Mouse (Mus musculus): ENCODE data around the gene Atf7. TPM values are rescaled to one million over a fixed set of nuclear protein-coding genes. Genes with fewer than 3 reads are reported as not detected.
"Not testable (repeated sequence)": the region's sequence is repeated elsewhere in the genome, so short reads cannot be mapped to it uniquely, and the experiment has no call there.

Gene Atf7
- 22.0 and 23.9 TPM in 2 replicates for polyA plus RNA-seq (2016; fragmentation: Nextera tagmentation; extraction: Ambion mirVana)

DNA sequence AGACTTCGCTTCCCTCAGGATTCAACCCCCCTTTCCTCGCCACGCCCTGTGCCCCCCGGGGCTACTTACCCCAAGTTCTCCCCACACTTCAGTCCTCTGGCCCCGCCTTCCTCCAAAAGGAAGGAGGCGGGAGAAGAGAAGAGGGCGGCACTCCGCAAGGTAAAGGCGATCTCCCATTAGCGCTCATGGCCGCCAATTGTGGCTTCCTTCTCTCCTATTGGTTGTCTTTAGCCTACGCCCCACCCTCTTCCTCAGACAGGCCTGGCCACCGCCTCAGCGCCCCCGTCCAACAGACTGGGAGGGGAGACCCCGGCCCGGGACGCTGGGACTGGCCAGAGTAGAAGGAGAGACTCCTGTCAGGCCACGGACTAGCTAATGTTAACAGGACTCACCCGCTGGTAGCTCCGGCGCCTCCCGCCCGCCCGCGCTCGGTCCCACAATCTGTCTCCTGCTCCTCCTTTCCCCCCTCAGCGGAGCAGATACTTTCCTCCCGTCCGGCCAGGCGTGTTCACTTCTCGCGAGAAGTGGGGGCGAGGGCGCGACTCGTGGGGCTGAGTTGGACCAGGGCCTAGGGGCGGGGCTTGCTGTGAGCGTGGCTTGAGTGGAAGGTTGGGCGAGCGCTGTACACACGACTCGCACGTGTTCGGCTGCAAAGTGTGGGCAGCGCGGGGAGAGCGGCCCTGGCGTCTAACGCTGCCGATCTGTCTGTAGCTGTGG lies at the start of gene Atf7, which contains the start of gene Gm28047:
TSS of gene Atf7 (minus strand) at position 495 of the 717 bp plus-strand sequence.
TSS of gene Gm28047 (minus strand) at position 98 of the 717 bp plus-strand sequence.
- peak within 1 kb of the TSS; percentile 64 for H3K4me2 ChIP-seq (replicated peaks)
- peaks cover 11% of the 10 kb centered on the region for H3K4me1 ChIP-seq
- under 1% methylated on average over 51 of the region's 51 CpGs for WGBS
- no peaks in the 10 kb centered on the region for H3K27me3 ChIP-seq (replicated peaks)
- peak within 1 kb of the TSS; percentile 62 for H3K4me3 ChIP-seq
- H3K9ac ChIP-seq = peak within 1 kb of the TSS; percentile 71
- peak; percentile 100 for ATAC-seq (ENCODE audit: low FRiP score, low read depth)
- peak within 1 kb of the TSS; percentile 91 for H3K27ac ChIP-seq
- H3K9me3 ChIP-seq = no peaks in the 10 kb centered on the region
- H3K36me3 ChIP-seq = no peaks in the 10 kb centered on the region

GRCm38 (mm10) chr15:102673548-102673947 lies 48.3 kb upstream of the Atf7 start:
- no peaks in the 10 kb centered on the region for H3K36me3 ChIP-seq
- H3K4me1 ChIP-seq = peaks cover 33% of the 10 kb centered on the region
- peak overlapping the region; percentile 74 for H3K4me2 ChIP-seq (replicated peaks)
- no peaks in the 10 kb centered on the region for H3K27me3 ChIP-seq (replicated peaks)
- 0 out of 2 replicates have a peak overlapping the region, but pooled peaks have one; percentile 7 for H3K4me3 ChIP-seq
- 4% methylated on average over 10 of the region's 10 CpGs for WGBS
- H3K9me3 ChIP-seq = no peaks in the 10 kb centered on the region
- peak; percentile 46 for ATAC-seq (ENCODE audit: low FRiP score, low read depth)
- H3K9ac ChIP-seq = no peak overlapping the region
- peak overlapping the region; percentile 54; the same call in 1 of the 2 replicates for H3K27ac ChIP-seq

GRCm38 (mm10) chr15:102672215-102673071 lies 47.2 kb upstream of the Atf7 start, which contains the start of gene Atp5g2:
TSS of gene Atp5g2 (minus strand) at chr15:102672352.
- Histone ChIP-seq H3K4me2 (replicated peaks) (peak within 1 kb of the TSS; percentile 74), H3K4me1 (peaks cover 33% of the 10 kb centered on the region), H3K4me3 (peak within 1 kb of the TSS; percentile 37), H3K36me3 (peaks cover 2% of the 10 kb centered on the region), H3K27ac (peak within 1 kb of the TSS; percentile 95), H3K27me3 (replicated peaks) (no peaks in the 10 kb centered on the region), H3K9ac (peak within 1 kb of the TSS; percentile 71), H3K9me3 (no peaks in the 10 kb centered on the region)
- 2% methylated on average over 37 of the region's 37 CpGs for WGBS
- peak; percentile 14; the same call in 1 of the 2 replicates for ATAC-seq (ENCODE audit: low FRiP score, low read depth)

- Histone ChIP-seq H3K4me3 (peak overlapping the region; percentile 37), H3K36me3 (peaks cover 9% of the 10 kb centered on the region), H3K4me1 (peaks cover 33% of the 10 kb centered on the region), H3K27ac (peak overlapping the region; percentile 95), H3K9ac (peak overlapping the region; percentile 71), H3K4me2 (replicated peaks) (peak overlapping the region; percentile 74), H3K9me3 (no peaks in the 10 kb centered on the region), H3K27me3 (replicated peaks) (no peaks in the 10 kb centered on the region)
- under 1% methylated on average over 32 of the region's 34 CpGs for WGBS
- peak; percentile 59 for ATAC-seq (ENCODE audit: low FRiP score, low read depth)
Observed at GRCm38 (mm10) chr15:102671721-102672214, 46.5 kb upstream of the Atf7 start.

GRCm38 (mm10) chr15:102670767-102671575 lies 45.7 kb upstream of the Atf7 start:
- ATAC-seq (ENCODE audit: low FRiP score, low read depth) = peak; percentile 83
- under 1% methylated on average over 53 of the region's 53 CpGs for WGBS
- H3K4me2 ChIP-seq (replicated peaks) = peak overlapping the region; percentile 74

GRCm38 (mm10) chr15:102670281-102670680 lies 45.0 kb upstream of the Atf7 start:
- Histone ChIP-seq H3K36me3 (peaks cover 22% of the 10 kb centered on the region), H3K4me3 (peak overlapping the region; percentile 75), H3K9ac (peak overlapping the region; percentile 94), H3K27me3 (replicated peaks) (no peaks in the 10 kb centered on the region), H3K4me2 (replicated peaks) (peak overlapping the region; percentile 67), H3K4me1 (peaks cover 33% of the 10 kb centered on the region), H3K27ac (peak overlapping the region; percentile 80; the same call in 1 of the 2 replicates), H3K9me3 (no peaks in the 10 kb centered on the region)
- no peak for ATAC-seq (ENCODE audit: low FRiP score, low read depth)
- WGBS = 10% methylated on average over 6 of the region's 6 CpGs

More at GRCm38 (mm10) chr15:102670767-102671575, 45.7 kb upstream of the Atf7 start:
- Histone ChIP-seq H3K4me1 (peaks cover 33% of the 10 kb centered on the region), H3K9ac (peak overlapping the region; percentile 94), H3K4me3 (peak overlapping the region; percentile 75), H3K27me3 (replicated peaks) (no peaks in the 10 kb centered on the region), H3K9me3 (no peaks in the 10 kb centered on the region), H3K27ac (peak overlapping the region; percentile 95), H3K36me3 (peaks cover 17% of the 10 kb centered on the region)

DNA sequence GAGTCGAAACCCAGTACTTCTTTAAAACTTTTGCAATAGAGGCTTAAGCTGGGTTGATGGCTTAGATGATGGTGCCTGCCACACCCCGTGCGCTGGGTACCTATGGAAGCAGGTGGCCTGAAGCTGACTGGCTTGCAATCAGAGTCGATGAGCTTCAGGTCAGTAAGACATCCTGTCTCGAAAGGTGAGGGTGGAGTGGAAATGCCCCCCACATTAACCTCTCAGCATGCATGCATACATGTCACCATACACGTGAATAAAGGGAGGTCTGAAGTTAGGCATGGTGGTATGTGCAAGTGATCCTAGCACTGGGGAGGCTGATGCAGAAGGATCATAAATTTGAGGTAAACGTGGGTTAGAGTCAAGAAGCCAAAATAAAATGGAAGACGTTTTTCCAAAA lies 44.3 kb upstream of the Atf7 start:
- no peaks in the 10 kb centered on the region for H3K27me3 ChIP-seq (replicated peaks)

DNA sequence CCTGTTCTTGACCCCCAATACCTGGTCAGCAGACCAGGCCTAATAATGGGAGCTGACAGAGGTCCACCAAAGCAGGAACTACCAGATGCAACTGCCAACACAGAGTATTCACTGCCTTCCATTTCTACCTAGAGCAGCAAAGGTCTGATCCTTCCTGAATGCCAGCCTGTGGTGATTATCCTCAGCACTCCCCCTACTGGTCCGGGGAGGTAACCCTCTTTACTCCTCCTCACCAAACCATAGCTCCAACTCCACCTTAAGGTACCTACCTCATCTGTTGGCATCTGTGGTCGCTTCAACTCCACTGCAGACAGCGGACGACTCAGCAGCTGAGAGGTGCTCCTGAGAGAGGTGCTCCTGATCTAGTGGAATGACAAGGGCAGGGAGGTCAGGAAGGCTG lies 40.2 kb upstream of the Atf7 start:
- Histone ChIP-seq H3K9me3 (no peaks in the 10 kb centered on the region), H3K4me1 (peaks cover 10% of the 10 kb centered on the region), H3K36me3 (peaks cover 62% of the 10 kb centered on the region), H3K9ac (no peak overlapping the region), H3K4me2 (replicated peaks) (no peak overlapping the region), H3K4me3 (no peak overlapping the region), H3K27me3 (replicated peaks) (no peaks in the 10 kb centered on the region), H3K27ac (no peak overlapping the region)
- ATAC-seq (ENCODE audit: low FRiP score, low read depth) = no peak
- WGBS = 62% methylated on average over 4 of the region's 4 CpGs

More for the DNA sequence above, 44.3 kb upstream of the Atf7 start:
- no peak for ATAC-seq (ENCODE audit: low FRiP score, low read depth)
- H3K27ac ChIP-seq = no peak overlapping the region
- 81% methylated on average over 8 of the region's 8 CpGs for WGBS
- no peak overlapping the region for H3K9ac ChIP-seq
- H3K4me1 ChIP-seq = peaks cover 33% of the 10 kb centered on the region
- H3K4me2 ChIP-seq (replicated peaks) = peak overlapping the region; percentile 67; the same call in 1 of the 2 replicates
- H3K4me3 ChIP-seq = no peak overlapping the region
- H3K9me3 ChIP-seq = no peaks in the 10 kb centered on the region
- H3K36me3 ChIP-seq = peaks cover 28% of the 10 kb centered on the region

DNA sequence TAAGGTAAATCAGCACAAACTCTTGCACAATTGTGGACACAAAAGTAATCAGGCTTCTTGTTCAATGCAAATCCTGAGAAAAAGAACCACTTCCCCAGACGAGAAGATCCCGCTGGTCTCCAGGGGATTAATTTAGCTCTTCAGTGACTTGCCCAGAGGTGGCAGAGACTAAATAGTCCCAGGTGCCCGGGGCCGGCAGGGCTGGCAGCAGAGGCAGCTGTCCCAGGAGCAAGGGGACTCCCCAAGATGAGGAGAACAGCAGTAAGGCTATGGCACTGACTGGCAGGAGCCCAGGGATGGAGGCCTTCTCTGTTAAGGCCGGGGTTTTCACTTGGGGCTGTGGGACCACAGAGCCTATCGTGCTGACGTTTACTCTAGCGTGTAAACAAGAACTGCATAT lies 38.6 kb upstream of the Atf7 start:
- WGBS = 93% methylated on average over 8 of the region's 8 CpGs
- no peaks in the 10 kb centered on the region for H3K4me1 ChIP-seq
- no peaks in the 10 kb centered on the region for H3K27me3 ChIP-seq (replicated peaks)
- no peak overlapping the region for H3K4me3 ChIP-seq
- no peak overlapping the region for H3K27ac ChIP-seq
- H3K36me3 ChIP-seq = peaks cover 71% of the 10 kb centered on the region
- no peaks in the 10 kb centered on the region for H3K9me3 ChIP-seq
- H3K4me2 ChIP-seq (replicated peaks) = no peak overlapping the region
- H3K9ac ChIP-seq = no peak overlapping the region
- ATAC-seq (ENCODE audit: low FRiP score, low read depth) = no peak

GRCm38 (mm10) chr15:102662601-102663000 lies 37.3 kb upstream of the Atf7 start:
- not testable (repeated sequence) for H3K4me3 ChIP-seq; H3K9me3 ChIP-seq; ATAC-seq (ENCODE audit: low FRiP score, low read depth); H3K27me3 ChIP-seq (replicated peaks); H3K4me2 ChIP-seq (replicated peaks); H3K27ac ChIP-seq; H3K4me1 ChIP-seq; H3K9ac ChIP-seq
- 83% methylated on average over 1 of the region's 2 CpGs for WGBS
- peaks cover 70% of the 10 kb centered on the region for H3K36me3 ChIP-seq

- no peaks in the 10 kb centered on the region for H3K27me3 ChIP-seq (replicated peaks)
- no peak overlapping the region for H3K4me3 ChIP-seq
- no peak overlapping the region for H3K27ac ChIP-seq
- ATAC-seq (ENCODE audit: low FRiP score, low read depth) = no peak
- H3K4me2 ChIP-seq (replicated peaks) = no peak overlapping the region
- H3K9me3 ChIP-seq = no peaks in the 10 kb centered on the region
- no peaks in the 10 kb centered on the region for H3K4me1 ChIP-seq
- H3K9ac ChIP-seq = no peak overlapping the region
- H3K36me3 ChIP-seq = peaks cover 26% of the 10 kb centered on the region
- WGBS = 73% methylated on average over 3 of the region's 3 CpGs
Observed at GRCm38 (mm10) chr15:102657926-102658381, 32.7 kb upstream of the Atf7 start.

All from neural tube, embryonic 12.5 days (tissue).